Mouse (Mus musculus) cerebellum, adult 2 months (tissue): ENCODE data around the gene Nudt14.

Experiments
- CTCF ChIP-seq: fragments of 200-500 bp; IDR thresholded peaks from 2 replicates; pipeline ENCODE4 v1.5.1; 2011; ENCODE audit warnings: low read depth, mild to moderate bottlenecking, control low read depth, low read length, moderate library complexity, borderline replicate concordance; ENCODE audit not compliant: insufficient read depth
- POLR2A ChIP-seq: fragments of 200-500 bp; IDR thresholded peaks from 2 replicates; pipeline ENCODE4 v1.6.1; 2011; ENCODE audit warnings: low read length, control low read depth, borderline replicate concordance; ENCODE audit not compliant: insufficient read depth

GRCm38 (mm10) chr12:112898351-112898750, 43.6 kb downstream of the Nudt14 start:
- TF ChIP-seq CTCF = no peak
- no peak for TF ChIP-seq POLR2A
